Mouse (Mus musculus) regulatory T cell (primary cell): ENCODE results near the gene Poc1a.

Source experiments
- in situ Hi-C: fragments of 300-600 bp; cut with MboI, MseI; formaldehyde crosslinking; loops from one replicate; pipeline ENCODE4 v1.15.1; 2025; ENCODE audit warnings: high pct_unique_total_duplicates

Gene Poc1a

GRCm38 (mm10) chr9:106366188-106366587 is 85.3 kb downstream of the Poc1a start:
- in situ Hi-C loops = loop anchor here (5.0 to 10.0 kb wide), 3 partner anchors 46 to 1179 kb away; partner anchors contain the start of genes Cyb561d2, Nprl2, Poc1a and Zmynd10

DNA sequence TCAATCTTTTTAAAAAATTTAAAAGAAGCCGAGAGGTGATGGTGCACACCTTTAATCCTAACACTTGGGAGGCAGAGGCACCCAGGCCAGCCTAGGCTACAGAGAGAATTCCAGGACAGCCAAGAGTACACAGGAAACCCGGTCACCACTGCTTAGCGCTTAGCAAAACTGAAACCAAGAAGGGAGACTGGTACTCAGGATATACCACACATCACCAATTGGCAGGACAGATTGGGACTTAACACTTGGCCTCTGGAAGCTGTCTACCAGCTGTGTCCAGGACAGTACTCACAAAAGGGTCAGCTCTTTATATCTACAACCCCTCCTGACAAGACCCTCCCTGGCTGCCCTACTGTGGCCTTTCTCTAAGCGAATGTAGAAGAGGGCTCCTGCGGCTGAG is 86.1 kb downstream of the Poc1a start:
- in situ Hi-C loops = loop anchor here (5.0 to 10.0 kb wide), 3 partner anchors 45 to 1178 kb away; partner anchors contain the start of genes Cyb561d2, Nprl2, Poc1a and Zmynd10

DNA sequence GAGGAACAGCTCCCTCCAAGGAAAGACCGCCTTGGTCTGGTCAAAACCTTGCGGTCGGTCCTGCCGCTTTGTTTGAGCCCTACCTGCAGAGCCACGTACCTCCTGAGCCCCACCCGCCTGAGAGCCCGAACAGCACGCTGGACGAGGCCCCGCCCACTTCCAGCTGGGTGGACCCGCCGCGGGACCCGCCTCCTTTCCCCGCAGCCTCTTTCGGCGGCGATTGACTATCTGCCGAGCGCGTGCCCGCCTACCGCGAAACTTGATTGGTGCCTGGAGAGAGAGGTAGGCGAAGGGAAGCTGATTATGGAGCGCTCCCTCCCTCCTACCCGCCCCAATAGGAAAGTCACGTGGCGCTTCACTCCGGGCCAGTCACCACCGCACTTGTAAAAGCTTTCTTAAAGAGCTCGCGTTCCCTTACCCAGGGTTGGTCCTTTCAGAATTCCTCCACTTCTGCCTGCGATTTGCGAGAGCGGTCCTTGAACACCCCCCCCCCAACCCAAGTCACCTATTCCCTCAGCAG is 86.8 kb downstream of the Poc1a start:
- in situ Hi-C loops = loop anchor here (5.0 to 10.0 kb wide), 3 partner anchors 45 to 1177 kb away; partner anchors contain the start of genes Cyb561d2, Nprl2, Poc1a and Zmynd10

- in situ Hi-C loops = loop anchor here (5.0 to 10.0 kb wide), 3 partner anchors 44 to 1177 kb away; partner anchors contain the start of genes Cyb561d2, Nprl2, Poc1a and Zmynd10
Measured at GRCm38 (mm10) chr9:106368112-106368717, 87.4 kb downstream of the Poc1a start, which contains the start of gene Dusp7. TSS of gene Dusp7 (plus strand) at chr9:106368632.

GRCm38 (mm10) chr9:106368831-106369501 is 88.1 kb downstream of the Poc1a start:
- in situ Hi-C loops = loop anchor here (5.0 to 10.0 kb wide), 3 partner anchors 43 to 1176 kb away; partner anchors contain the start of genes Cyb561d2, Nprl2, Poc1a and Zmynd10

GRCm38 (mm10) chr9:106369801-106370485 is 89.1 kb downstream of the Poc1a start:
- in situ Hi-C loops = loop anchor here (5.0 to 10.0 kb wide), 3 partner anchors 42 to 1175 kb away; partner anchors contain the start of genes Cyb561d2, Nprl2, Poc1a and Zmynd10

DNA sequence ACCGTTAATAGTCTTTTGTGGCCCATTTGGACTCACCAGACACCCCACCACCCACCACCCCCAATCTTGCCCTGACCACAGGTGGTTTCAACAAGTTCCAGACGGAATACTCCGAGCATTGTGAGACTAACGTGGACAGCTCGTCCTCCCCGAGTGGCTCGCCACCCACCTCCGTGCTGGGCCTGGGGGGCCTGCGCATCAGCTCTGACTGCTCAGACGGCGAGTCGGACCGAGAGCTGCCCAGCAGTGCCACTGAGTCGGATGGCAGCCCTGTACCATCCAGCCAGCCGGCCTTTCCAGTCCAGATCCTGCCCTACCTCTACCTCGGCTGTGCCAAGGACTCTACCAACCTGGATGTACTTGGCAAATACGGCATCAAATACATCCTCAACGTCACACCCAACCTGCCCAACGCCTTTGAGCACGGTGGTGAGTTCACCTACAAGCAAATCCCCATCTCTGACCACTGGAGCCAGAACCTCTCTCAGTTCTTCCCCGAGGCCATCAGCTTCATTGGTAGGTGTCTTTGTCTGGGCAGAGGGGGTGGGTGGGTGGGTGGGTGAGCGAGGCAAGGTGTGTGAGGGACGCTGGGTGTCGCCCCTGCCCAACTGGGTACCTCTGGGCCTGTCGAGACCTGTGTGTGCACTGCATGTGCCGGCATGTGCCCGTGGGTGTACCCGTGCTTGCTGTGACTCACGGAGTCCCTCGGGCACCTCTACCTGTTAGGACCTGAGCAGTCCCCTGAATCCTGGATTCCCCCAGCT is 89.9 kb downstream of the Poc1a start:
- in situ Hi-C loops = no loop called here

- in situ Hi-C loops = no loop called here
Measured at GRCm38 (mm10) chr9:106371384-106371671, 90.5 kb downstream of the Poc1a start.

GRCm38 (mm10) chr9:106371776-106372175 is 90.9 kb downstream of the Poc1a start:
- in situ Hi-C loops = no loop called here

DNA sequence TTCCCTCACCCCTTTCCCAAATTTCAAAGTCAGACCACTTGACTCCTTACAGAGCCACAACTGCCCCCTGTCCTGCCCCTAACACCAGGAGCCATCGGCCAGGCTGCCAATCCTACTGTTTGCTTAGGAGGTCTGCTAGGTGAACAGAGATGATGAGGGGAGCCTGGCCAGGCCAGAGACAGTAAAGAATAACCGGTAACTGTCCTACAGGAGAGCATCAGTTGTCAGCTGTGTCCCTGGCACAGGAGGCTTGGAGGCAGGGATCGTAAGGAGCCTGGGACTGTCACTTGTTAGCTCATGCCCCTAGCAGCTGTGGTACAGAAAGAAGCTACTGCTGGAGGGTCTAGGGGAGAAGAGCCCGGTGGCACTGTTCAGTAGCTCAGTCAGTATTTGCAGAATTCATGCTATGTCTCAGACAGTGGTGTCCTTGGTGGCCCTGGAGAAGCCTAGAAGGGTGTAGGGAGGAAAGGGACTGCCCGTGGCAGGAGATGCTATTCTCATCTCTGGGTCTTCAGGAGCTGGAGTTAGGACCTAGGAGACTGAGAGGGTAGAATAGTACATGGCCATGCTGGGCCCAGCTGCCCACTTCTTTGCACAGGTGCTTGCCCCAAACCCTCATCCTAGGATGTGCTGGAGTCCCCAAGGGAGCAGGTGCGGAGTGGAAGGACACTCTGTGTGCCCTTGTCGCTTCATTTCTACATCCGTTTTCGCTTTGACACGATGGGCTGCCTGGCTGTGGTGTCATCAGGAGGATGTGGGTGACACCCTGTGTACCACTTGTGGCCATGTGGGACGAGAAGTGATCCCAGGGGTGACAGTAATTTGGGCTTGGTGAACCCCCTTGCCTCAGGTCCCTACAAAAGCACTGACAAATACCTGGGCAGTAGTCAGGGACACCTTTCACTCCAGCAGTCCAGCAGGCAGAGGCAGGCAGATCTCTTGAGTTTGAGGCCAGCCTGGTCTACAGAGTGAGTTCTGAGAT is 91.9 kb downstream of the Poc1a start:
- in situ Hi-C loops = no loop called here

GRCm38 (mm10) chr9:106373973-106374372 is 93.1 kb downstream of the Poc1a start:
- in situ Hi-C loops = no loop called here

- in situ Hi-C loops = no loop called here
Measured at GRCm38 (mm10) chr9:106377247-106377646, 96.4 kb downstream of the Poc1a start.

DNA sequence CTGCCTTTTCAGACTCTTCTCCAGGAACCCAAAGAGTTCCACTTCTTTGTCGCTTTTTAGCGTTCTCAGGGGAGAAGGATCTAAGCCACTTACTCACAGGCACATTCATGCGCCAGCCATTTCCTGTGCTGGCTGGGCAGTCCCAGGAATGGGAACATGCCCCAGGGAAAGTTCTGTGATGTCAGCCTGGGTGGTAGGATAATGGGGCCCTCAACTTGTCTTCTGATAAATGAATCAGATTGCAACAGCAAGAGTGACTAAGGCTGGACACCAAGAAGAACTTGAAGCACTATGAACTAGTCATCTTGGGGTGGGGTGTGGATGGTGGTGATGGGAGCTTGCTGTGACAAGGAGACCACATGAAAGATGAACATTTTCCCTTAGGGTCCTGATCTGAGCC is 97.2 kb downstream of the Poc1a start:
- in situ Hi-C loops = no loop called here

- in situ Hi-C loops = no loop called here
Measured at GRCm38 (mm10) chr9:106378753-106379152, 97.9 kb downstream of the Poc1a start.

DNA sequence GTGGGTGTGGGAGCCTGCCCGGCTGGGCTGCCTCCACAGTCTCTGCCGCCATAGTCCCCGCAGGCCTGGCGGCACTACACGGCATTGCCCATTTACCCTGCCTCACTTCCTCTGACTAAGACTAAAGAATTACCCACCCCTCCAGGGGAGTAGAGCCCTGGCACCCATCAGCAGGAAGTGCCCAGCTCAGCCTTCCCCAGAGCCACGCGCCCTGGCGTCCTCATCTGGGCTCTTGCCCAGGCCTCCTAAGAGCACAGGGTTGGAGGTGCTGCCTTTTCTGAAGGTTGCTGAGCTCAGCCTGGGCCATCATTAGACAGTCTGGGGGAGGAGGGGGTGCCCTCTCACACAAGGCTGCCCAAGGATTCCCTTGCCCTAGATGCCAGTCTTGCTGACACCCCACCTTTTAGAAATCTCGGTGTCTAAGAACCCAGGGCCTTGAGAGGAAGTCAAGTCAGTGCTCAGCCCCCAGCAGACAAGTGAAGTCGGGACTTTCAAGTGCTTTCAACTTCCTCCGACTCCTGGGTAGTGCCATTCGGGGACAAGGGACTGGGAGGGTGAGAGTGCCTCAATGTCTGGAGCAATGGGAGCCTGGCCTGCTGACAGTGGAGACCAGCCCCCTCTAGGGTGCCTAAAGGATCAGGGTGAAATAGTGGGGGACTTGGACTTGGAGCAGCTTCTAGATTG is 105.5 kb downstream of the Poc1a start:
- in situ Hi-C loops = no loop called here

DNA sequence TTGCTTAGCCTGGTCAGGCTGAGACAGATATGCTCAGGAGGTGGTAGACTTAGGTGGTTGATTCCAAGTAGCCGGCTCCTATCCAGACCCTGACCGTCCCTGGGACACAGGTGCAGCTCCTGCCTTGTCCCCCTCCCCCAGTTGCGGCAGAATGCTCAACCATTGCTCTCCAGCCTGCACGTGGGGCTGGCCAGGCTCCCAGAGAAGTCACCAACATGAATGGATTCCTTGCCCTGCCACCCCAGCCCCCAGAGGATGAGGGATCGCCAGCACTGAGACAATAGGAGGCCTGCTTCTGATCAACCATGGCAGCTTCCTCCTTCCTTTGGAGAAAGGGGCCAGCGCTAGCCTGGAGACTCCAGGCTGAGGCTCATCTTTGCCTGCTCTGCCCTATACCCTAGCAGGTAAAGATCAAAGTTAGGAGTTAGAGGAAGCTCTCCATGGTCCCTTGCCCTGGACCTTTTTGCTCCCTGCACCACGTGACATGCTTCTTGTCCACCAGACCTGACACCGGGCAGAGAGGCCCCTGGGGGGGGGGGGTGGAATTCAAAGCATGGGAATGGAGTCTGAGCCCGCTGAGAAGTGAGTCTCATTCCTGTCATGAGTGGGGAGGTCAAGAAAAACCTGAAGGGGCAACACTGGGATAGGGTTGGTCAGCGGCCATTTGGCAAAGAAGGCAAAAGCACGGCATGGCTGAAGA is 112.1 kb downstream of the Poc1a start:
- in situ Hi-C loops = no loop called here

DNA sequence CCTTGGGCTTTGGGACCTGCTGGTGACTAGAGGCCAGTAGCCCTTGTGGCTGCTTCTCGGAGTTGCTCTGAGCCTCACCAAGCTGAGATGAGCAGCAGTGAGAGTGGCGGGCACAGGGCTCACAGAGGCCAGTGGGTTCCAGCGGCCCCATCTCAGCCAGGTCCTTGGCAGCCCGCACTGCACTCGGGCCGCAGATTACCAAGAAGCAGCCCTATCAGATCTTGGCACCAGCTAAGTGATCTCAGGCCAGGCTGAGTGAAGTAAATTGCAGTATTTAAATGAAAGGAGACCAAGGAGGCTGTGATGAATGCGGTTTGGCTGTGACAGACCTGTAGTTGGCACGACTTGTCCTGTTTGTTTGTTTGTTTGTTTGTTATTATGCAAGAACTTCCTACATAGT is 112.7 kb downstream of the Poc1a start:
- in situ Hi-C loops = no loop called here

DNA sequence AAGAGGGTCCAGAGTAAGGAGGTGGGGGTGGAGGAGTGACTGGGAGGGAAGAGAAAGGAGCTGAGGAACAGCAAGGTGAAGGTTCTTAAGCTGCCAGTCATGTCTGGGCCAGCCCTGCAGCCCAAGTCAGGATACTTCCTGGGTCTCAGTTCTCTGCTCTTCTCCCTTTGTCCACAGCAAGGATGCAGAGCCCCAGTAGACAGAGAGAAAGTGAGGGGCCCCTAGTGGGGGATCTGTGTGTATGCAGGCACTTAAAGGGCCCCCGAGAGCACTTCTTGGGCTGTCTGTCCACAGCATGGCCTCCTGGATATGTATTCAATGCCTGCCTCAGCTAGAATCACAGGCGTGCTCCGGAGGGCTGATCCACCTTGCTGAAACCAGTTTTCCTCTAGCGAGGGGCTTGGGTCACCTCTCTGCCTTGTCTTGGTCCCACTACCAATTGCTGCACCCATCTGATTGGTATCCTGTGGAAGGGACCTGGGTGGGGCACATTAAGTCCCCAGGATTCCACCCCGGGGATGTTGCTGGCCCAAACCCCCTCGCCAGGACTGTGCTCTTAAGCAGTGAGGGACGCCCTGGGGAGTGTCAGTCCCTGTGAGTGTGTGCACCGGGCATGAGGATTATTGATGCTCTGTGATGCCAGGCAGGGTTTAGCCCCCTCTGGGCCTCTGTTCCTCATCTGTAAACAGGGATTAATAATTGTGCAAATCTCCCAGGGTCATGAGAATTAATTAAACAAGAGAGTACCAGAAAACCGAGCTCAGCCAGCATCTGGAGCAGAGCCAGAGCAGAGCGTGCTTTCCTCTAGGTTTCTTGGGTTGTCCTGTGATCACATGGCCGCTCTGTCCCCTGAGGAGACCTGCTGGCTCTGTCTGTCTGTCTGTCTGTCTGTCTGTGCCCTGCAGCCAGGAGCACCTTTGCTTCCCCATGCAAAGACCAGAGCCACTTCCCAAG is 114.1 kb downstream of the Poc1a start:
- in situ Hi-C loops = loop anchor here (5.0 kb wide), 1 partner anchor 48 kb away; no protein-coding TSS in a partner anchor
